Mouse (Mus musculus): Measurements from ENCODE around the gene Sh3bp2.

- TF ChIP-seq POLR2A (IDR thresholded peaks at IDR 0.05; ENCODE audit: borderline replicate concordance, control insufficient read depth, low read depth, low read length), result no peak
- TF ChIP-seq CTCF (IDR thresholded peaks at IDR 0.05; ENCODE audit: control insufficient read depth, insufficient read depth, low read length), result no peak
Observed at GRCm38 (mm10) chr5:34607100-34607880, 81.7 kb downstream of the Sh3bp2 start.
